Mouse (Mus musculus): Measurements from ENCODE around the gene C3. TPM values are rescaled to one million over a fixed set of nuclear protein-coding genes. Genes with fewer than 3 reads are reported as not detected.

C3 gene
- 1 to 10 TPM in 3 of 4 experiments, under 1 TPM in 1; 0.94 to 3.9 (median 1.3) TPM for total RNA-seq (2022)

GRCm38 (mm10) chr17:57228014-57228413 is at the start of gene C3:
Gene C3, minus strand, starts transcription at chr17:57228136.
- no peak for DNase-seq (ENCODE audit: low spot score in 2 of 2)

GRCm38 (mm10) chr17:57276634-57277121 is 48.7 kb upstream of the C3 start:
- DNase-seq (ENCODE audit: low spot score in 2 of 2): peak; percentile 43 to 63

- DNase-seq (ENCODE audit: low spot score in 2 of 2): no peak
These were observed 48.0 kb upstream of the C3 start for GRCm38 (mm10) chr17:57275997-57276351.

GRCm38 (mm10) chr17:57275111-57275996 is 47.4 kb upstream of the C3 start:
- DNase-seq (ENCODE audit: low spot score in 2 of 2): peak; percentile 26 to 42

- DNase-seq (ENCODE audit: low spot score in 2 of 2): no peak
These were observed 46.8 kb upstream of the C3 start for GRCm38 (mm10) chr17:57274686-57275085.

- no peak for DNase-seq (ENCODE audit: low spot score in 2 of 2)
These were observed 45.9 kb upstream of the C3 start for GRCm38 (mm10) chr17:57273846-57274245.

GRCm38 (mm10) chr17:57271301-57271700 is 43.4 kb upstream of the C3 start:
- DNase-seq (ENCODE audit: low spot score in 2 of 2): no peak

- DNase-seq (ENCODE audit: low spot score in 2 of 2): no peak
These were observed 39.7 kb upstream of the C3 start for GRCm38 (mm10) chr17:57267556-57268126.

GRCm38 (mm10) chr17:57264972-57265945 is 37.3 kb upstream of the C3 start:
- DNase-seq (ENCODE audit: low spot score in 2 of 2): no peak

GRCm38 (mm10) chr17:57264164-57264563 is 36.2 kb upstream of the C3 start:
- no peak for DNase-seq (ENCODE audit: low spot score in 2 of 2)

GRCm38 (mm10) chr17:57262901-57263550 is 35.1 kb upstream of the C3 start:
- DNase-seq (ENCODE audit: low spot score in 2 of 2): no peak

GRCm38 (mm10) chr17:57261796-57262195 is 33.9 kb upstream of the C3 start:
- DNase-seq (ENCODE audit: low spot score in 2 of 2): no peak

- no peak for DNase-seq (ENCODE audit: low spot score in 2 of 2)
These were observed 33.4 kb upstream of the C3 start for GRCm38 (mm10) chr17:57261286-57261685.

- DNase-seq (ENCODE audit: low spot score in 2 of 2): no peak
These were observed 32.4 kb upstream of the C3 start for GRCm38 (mm10) chr17:57260351-57260750.

GRCm38 (mm10) chr17:57259742-57260141 is 31.8 kb upstream of the C3 start:
- DNase-seq (ENCODE audit: low spot score in 2 of 2): no peak

GRCm38 (mm10) chr17:57258191-57258590 is 30.3 kb upstream of the C3 start:
- DNase-seq (ENCODE audit: low spot score in 2 of 2): no peak

GRCm38 (mm10) chr17:57256921-57257485 is 29.1 kb upstream of the C3 start:
- DNase-seq (ENCODE audit: low spot score in 2 of 2): no peak

GRCm38 (mm10) chr17:57255354-57255753 is 27.4 kb upstream of the C3 start:
- DNase-seq (ENCODE audit: low spot score in 2 of 2): no peak

GRCm38 (mm10) chr17:57253306-57253705 is 25.4 kb upstream of the C3 start:
- no peak for DNase-seq (ENCODE audit: low spot score in 2 of 2)

GRCm38 (mm10) chr17:57251431-57251830 is 23.5 kb upstream of the C3 start:
- DNase-seq (ENCODE audit: low spot score in 2 of 2): no peak

Data from left cerebral cortex, adult 8-10 months (tissue).